Mouse (Mus musculus): ENCODE measurements around the gene Upk1b. TPM values are rescaled to one million over a fixed set of nuclear protein-coding genes. Genes with fewer than 3 reads are reported as not detected.

Upk1b gene
- total and polyA plus RNA-seq, 3 experiments = not detected

DNA sequence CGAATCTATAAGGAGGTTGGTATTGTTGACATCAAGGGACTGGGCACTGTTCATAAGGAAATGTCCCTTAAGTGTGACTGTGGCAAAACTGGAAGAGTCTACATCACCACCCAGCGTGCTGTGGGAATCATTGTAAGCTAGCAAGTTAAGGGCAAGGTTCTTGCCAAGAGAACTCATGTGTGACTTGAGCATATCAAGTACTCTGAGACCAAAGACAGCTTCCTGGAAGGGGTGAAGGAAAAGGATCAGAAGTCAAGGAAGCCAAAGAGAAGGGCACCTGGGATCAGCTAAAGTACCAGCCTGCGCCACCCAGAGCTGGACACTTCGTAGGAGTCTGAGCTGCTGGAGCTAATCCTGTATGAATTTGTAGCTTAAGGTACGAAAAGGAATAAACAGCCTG is 39.9 kb downstream of the Upk1b start:
- H3K79me2 ChIP-seq (replicated peaks; ENCODE audit: control insufficient read depth, extremely low read depth, insufficient read depth, poor library complexity, severe bottlenecking) = no peaks in the 10 kb centered on the region
- TF ChIP-seq NRF1 (IDR thresholded peaks at IDR 0.05; ENCODE audit: low read depth, low read length) (no peak), PAX5 (IDR thresholded peaks at IDR 0.05; ENCODE audit: low read length) (no peak), POLR2A (IDR thresholded peaks at IDR 0.05; ENCODE audit: low read depth, low read length) (no peak), ETS1 (conservative IDR thresholded peaks at IDR 0.05; ENCODE audit: low read depth, low read length) (no peak), ZNF384 (IDR thresholded peaks at IDR 0.05; ENCODE audit: low read depth, low read length) (no peak), ZKSCAN1 (IDR thresholded peaks at IDR 0.05; ENCODE audit: borderline replicate concordance, low read depth, low read length) (no peak), MEF2A (IDR thresholded peaks at IDR 0.05; ENCODE audit: borderline replicate concordance, low read depth, low read length) (no peak), RAD21 (IDR thresholded peaks at IDR 0.05; ENCODE audit: low read depth, low read length) (no peak), ZMIZ1 (IDR thresholded peaks at IDR 0.05; ENCODE audit: low read depth, low read length) (no peak), MAZ (IDR thresholded peaks at IDR 0.05; ENCODE audit: low read depth, low read length) (no peak), MYC (IDR thresholded peaks at IDR 0.05; ENCODE audit: low read depth, low read length) (no peak), EP300 (IDR thresholded peaks at IDR 0.05; ENCODE audit: low read length) (no peak), USF1 (IDR thresholded peaks at IDR 0.05; ENCODE audit: low read depth, low read length) (no peak), BHLHE40 (IDR thresholded peaks at IDR 0.05; ENCODE audit: low read depth, low read length) (no peak), MAX (IDR thresholded peaks at IDR 0.05; ENCODE audit: low read length) (no peak), SMC3 (IDR thresholded peaks at IDR 0.05; ENCODE audit: low read depth, low read length) (no peak)
- in situ Hi-C loops (cut with MboI; ENCODE audit: low pct_ligation_motif_present, low pct_unique_long_range_greater_than_20kb, low sequenced_read_pairs) = no loop called here

DNA sequence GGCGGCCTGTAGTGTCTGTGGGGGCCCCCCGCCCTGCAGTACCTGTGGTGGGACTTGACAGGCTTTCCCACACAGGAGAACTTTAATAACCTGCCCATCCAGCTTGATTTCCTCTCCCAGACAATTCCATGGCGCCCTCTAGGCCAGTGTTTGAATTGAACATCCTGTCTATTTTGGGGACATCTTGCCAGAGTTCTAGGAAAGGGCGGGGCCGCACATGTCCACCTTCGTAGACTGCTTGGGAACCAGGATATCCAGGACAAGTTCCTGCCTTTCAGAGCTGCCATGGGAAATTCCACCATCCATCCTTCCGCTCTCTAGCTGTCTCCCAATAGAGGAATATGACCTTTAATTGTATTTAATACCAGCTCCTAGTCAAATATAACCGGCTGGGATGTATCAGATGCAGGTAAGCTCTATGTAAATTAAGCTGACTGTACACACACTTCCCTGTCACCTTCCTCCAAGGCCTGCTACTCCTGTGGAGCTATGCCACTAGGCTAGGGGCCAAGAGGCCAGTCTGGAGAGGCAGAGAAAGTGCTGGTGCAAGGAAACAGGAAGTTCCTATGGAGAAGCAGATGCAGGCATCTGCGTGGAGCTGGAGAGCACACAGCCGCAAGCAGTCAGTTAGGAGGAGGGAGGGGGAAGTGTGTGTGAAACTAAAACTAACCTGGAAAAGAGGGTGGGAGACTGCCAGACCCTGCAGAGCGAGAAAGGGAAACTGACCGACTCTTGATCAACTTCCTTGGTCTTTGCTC is 41.8 kb downstream of the Upk1b start:
- H3K9me3 ChIP-seq (replicated peaks; ENCODE audit: low read length) = no peaks in the 10 kb centered on the region
- H3K9ac ChIP-seq (ENCODE audit: insufficient read depth, low read depth) = no peak overlapping the region
- H3K4me1 ChIP-seq (ENCODE audit: control insufficient read depth in 1 of 2, insufficient read depth in 2 of 2) = peaks cover 5 to 18% of the 10 kb centered on the region in 2 experiments
- in situ Hi-C loops (cut with MboI; ENCODE audit: low pct_ligation_motif_present, low pct_unique_long_range_greater_than_20kb, low sequenced_read_pairs) = no loop called here
- TF ChIP-seq SMC3 (IDR thresholded peaks at IDR 0.05; ENCODE audit: low read depth, low read length) = no peak
- no peak for TF ChIP-seq ZMIZ1 (IDR thresholded peaks at IDR 0.05; ENCODE audit: low read depth, low read length)
- TF ChIP-seq CTCF (conservative IDR thresholded peaks at IDR 0.05 in 1 of 2, IDR thresholded peaks at IDR 0.05 in 1 of 2; ENCODE audit: low read depth in 2 of 2, low read length in 2 of 2) = no peak
- TF ChIP-seq USF1 (IDR thresholded peaks at IDR 0.05; ENCODE audit: low read depth, low read length) = no peak
- no peak for TF ChIP-seq KAT2A (IDR thresholded peaks at IDR 0.05; ENCODE audit: insufficient replicate concordance, low read length)
- TF ChIP-seq MAFK (IDR thresholded peaks at IDR 0.05; ENCODE audit: insufficient replicate concordance, low read length) = no peak
- TF ChIP-seq CHD1 (IDR thresholded peaks at IDR 0.05; ENCODE audit: low read depth, low read length) = no peak
- H3K27me3 ChIP-seq (replicated peaks) = no peaks in the 10 kb centered on the region
- no peak overlapping the region for H3K4me2 ChIP-seq (ENCODE audit: insufficient read depth, low read depth, poor library complexity, severe bottlenecking)
- no peak overlapping the region for H3K27ac ChIP-seq (ENCODE audit: insufficient read depth, low read depth)
- H3K4me3 ChIP-seq (replicated peaks in 1 of 3; ENCODE audit: low read depth in 2 of 3, low read length in 2 of 3, poor library complexity in 1 of 3) = no peak overlapping the region
- H3K79me2 ChIP-seq (replicated peaks; ENCODE audit: control insufficient read depth, extremely low read depth, insufficient read depth, poor library complexity, severe bottlenecking) = no peaks in the 10 kb centered on the region
- DNase-seq (ENCODE audit: extremely low read depth) = no peak
- dilution Hi-C loops (cut with MboI; ENCODE audit: extremely low pct_ligation_motif_present, extremely low pct_unique_long_range_greater_than_20kb, low sequenced_read_pairs) = no loop called here
- H3K36me3 ChIP-seq (replicated peaks in 1 of 2; ENCODE audit: control insufficient read depth in 1 of 2, insufficient read depth in 1 of 2, low read length in 1 of 2) = no peaks in the 10 kb centered on the region

More for the DNA sequence above, 39.9 kb downstream of the Upk1b start:
- no peak overlapping the region for H3K9ac ChIP-seq (ENCODE audit: insufficient read depth, low read depth)
- H3K36me3 ChIP-seq (replicated peaks in 1 of 2; ENCODE audit: control insufficient read depth in 1 of 2, insufficient read depth in 1 of 2, low read length in 1 of 2) = no peaks in the 10 kb centered on the region
- no peaks in the 10 kb centered on the region for H3K9me3 ChIP-seq (replicated peaks; ENCODE audit: low read length)
- H3K27ac ChIP-seq (ENCODE audit: insufficient read depth, low read depth) = no peak overlapping the region
- no peak overlapping the region for H3K4me3 ChIP-seq (replicated peaks in 1 of 3; ENCODE audit: low read depth in 2 of 3, low read length in 2 of 3, poor library complexity in 1 of 3)
- no peak for DNase-seq (ENCODE audit: extremely low read depth)
- peaks cover 5 to 21% of the 10 kb centered on the region in 2 experiments for H3K4me1 ChIP-seq (ENCODE audit: control insufficient read depth in 1 of 2, insufficient read depth in 2 of 2)
- H3K27me3 ChIP-seq (replicated peaks) = no peaks in the 10 kb centered on the region
- no peak overlapping the region for H3K4me2 ChIP-seq (ENCODE audit: insufficient read depth, low read depth, poor library complexity, severe bottlenecking)
- dilution Hi-C loops (cut with MboI; ENCODE audit: extremely low pct_ligation_motif_present, extremely low pct_unique_long_range_greater_than_20kb, low sequenced_read_pairs) = no loop called here
